Mouse (Mus musculus): ENCODE measurements around the gene Dgcr8.

GRCm38 (mm10) chr16:18229622-18230021 lies 59.4 kb downstream of the Dgcr8 start:
- no peak for TF ChIP-seq CTCF (IDR thresholded peaks at IDR 0.05; ENCODE audit: low read depth, low read length)
- no peak for TF ChIP-seq POLR2A (IDR thresholded peaks at IDR 0.05; ENCODE audit: borderline replicate concordance, low read depth, low read length)

All from bone marrow macrophage, adult 2 months (primary cell).